Mouse (Mus musculus) Patski (cell line): ENCODE results near the gene Cc2d1a. TPM values are rescaled to one million over a fixed set of nuclear protein-coding genes. Genes with fewer than 3 reads are reported as not detected.
A peak's percentile ranks its signal among the peaks of the same experiment; 100 is the strongest.

Experiments
- ATAC-seq: fragments of 100-300 bp; one replicate; pipeline ENCODE4 v1.8.0; 2021
- CTCF ChIA-PET: fragments of 350-600 bp; sonication (Branson Sonifier 250); formaldehyde crosslinking; loops from one replicate; lab custom pipeline; 2022; ENCODE audit warnings: inconsistent platforms; lab: Charles Lee
- POLR2A ChIA-PET: fragments of 350-600 bp; sonication (Branson Sonifier 250); formaldehyde crosslinking; loops from one replicate; lab custom pipeline; 2022; ENCODE audit warnings: antibody characterized with exemption, inconsistent platforms; lab: Charles Lee
- DNase-seq: peaks from one replicate; pipeline ENCODE4 v3.0.0-alpha.2; 2011; ENCODE audit warnings: low read depth, low spot score
- H3K27me3 ChIP-seq: fragments of 371-371 bp; one replicate; pipeline ENCODE4 v1.5.1; 2021
- CTCF ChIP-seq: fragments of 100-300 bp; IDR thresholded peaks from one replicate; pipeline ENCODE4 v1.5.1; 2021
- in situ Hi-C: fragments of 300-500 bp; cut with MboI; formaldehyde crosslinking; loops from 3 replicates; pipeline ENCODE4 v1.11.1; 2018; ENCODE audit warnings: low pct_unique_long_range_greater_than_20kb, mixed read lengths
- polyA plus RNA-seq: library from polyadenylated mRNA; unstranded; gene quantifications from one replicate; pipeline ENCODE4 v1.2.3, GENCODE M21; 2021

Gene Cc2d1a
- polyA plus RNA-seq, 1 experiment from 2014 or later: 54.7 TPM

DNA sequence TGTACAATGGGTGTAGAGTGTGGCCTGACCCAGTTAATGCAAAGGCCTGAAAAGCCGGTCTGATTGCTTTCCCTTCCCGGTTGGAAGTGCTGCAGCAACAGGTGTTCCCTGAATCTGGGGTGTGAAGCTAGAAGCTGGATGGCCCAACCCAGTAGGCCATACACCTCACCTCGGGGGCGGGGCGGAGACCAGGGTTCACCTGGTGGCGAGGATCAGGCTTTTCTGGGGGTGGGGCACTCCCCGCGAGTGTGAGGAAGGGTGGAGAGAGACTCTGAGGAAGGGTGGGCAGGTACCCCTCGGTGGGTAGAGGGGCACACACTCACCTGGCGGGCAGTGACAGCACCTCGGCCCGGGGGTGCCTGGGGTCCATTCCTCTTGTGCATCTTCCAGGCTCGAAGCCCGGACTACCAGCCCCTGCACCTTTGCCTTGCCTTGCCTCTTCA lies 391 bp downstream of the Cc2d1a start:
- in situ Hi-C loops: no loop called here
- DNase-seq: no peak
- no peaks in the 10 kb centered on the region for H3K27me3 ChIP-seq
- ChIA-PET CTCF (interaction anchor here (1.0 kb wide), 1 partner anchor 10 kb away, joined by 3 read pairs; no protein-coding TSS in a partner anchor), POLR2A (interaction anchor here (0.6 kb wide), 1 partner anchor 38 kb away, joined by 4 read pairs; no protein-coding TSS in a partner anchor)
- ATAC-seq: peak; percentile 32
- no peak for TF ChIP-seq CTCF

DNA sequence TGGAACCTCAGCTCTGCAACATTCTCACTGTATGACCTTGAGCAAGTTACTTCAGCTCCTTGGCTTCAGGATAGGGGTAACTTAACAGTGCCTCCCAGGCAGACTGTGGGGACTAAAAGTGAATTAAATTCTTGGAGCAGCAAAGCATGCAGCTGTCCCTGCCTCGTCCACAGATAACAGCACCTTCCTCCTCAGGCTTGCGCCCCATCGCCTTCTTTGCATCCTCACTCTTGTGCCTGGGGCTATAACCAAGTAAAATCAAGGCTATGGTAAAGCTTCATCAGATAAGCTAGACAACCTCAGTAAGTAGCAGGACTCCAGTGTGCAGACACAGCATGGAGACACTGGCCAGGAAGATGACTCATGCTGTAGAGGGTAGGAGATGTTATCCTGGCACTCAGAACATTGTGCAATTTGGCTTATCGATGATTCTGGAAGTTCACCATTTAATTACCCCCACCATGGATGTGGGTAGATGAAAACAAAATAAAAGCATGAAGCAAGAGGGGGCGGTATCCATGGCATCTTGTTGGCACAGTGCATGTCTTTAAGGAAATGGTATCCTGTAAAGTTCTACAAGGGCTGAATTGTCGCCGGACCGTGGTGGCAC lies 3.0 kb downstream of the Cc2d1a start:
- TF ChIP-seq CTCF: no peak
- no peak for ATAC-seq
- no peaks in the 10 kb centered on the region for H3K27me3 ChIP-seq
- in situ Hi-C loops: no loop called here
- POLR2A ChIA-PET: no interaction called here
- DNase-seq: no peak
- CTCF ChIA-PET: interaction anchor here (0.9 to 1.8 kb wide), 3 partner anchors 12 to 18 kb away, joined by 3 to 6 read pairs (median 5); no protein-coding TSS in a partner anchor

- ATAC-seq (no peak), DNase-seq (no peak)
- no peak for TF ChIP-seq CTCF
- in situ Hi-C loops: no loop called here
- CTCF ChIA-PET: interaction anchor here (1.0 kb wide), 1 partner anchor 14 kb away, joined by 3 read pairs; no protein-coding TSS in a partner anchor
- no peaks in the 10 kb centered on the region for H3K27me3 ChIP-seq
- POLR2A ChIA-PET: interaction anchor here (0.7 to 1.5 kb wide), 2 partner anchors 11 to 15 kb away, joined by 3 to 5 read pairs; partner anchors contain the start of gene Podnl1
Observed at GRCm38 (mm10) chr8:84140838-84141237, 6.9 kb downstream of the Cc2d1a start.

DNA sequence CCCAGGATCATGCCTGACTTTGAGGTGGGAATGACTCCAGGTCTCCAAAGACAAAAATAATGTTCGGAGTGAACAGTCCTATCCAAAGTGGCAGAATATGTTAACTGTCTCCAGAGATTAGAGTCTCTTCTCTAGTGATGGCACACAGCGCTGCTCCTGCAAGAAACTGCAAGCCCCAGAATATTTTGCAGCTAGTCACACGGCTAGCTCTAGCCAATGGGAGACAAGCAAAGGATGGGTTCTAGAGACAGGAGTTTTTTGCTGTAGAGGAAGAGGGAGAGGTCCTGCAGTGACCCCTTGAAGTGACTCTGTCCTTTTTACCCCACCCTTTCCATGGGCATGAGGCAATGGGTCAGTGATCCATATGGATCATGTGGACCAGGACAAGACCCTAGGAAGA lies 9.9 kb downstream of the Cc2d1a start:
- TF ChIP-seq CTCF: no peak
- no peaks in the 10 kb centered on the region for H3K27me3 ChIP-seq
- DNase-seq (no peak), ATAC-seq (no peak)
- ChIA-PET POLR2A (interaction anchor here (0.6 kb wide), 1 partner anchor 135 kb away, joined by 3 read pairs; no protein-coding TSS in a partner anchor), CTCF (no interaction called here)
- in situ Hi-C loops: no loop called here

DNA sequence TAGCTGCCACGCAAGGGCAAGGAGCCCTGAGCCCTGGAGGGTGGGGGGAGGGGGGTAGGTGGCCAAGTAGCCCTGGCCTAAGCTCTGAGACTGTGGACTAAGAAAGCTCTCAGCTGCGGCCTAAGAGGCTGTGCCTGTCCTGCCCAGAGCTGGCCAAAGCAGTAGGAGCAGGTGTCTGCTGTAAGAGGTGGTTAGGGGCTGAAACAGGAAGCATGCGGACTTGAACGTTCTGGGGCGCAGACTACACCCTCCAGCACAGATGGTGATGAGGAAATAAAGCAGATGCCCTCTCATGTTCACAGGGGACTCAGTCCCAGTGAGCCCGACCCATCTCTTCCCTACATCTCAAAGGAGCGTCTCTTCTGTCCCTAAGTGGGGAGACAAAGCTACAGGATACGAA lies 15.5 kb downstream of the Cc2d1a start:
- in situ Hi-C loops: no loop called here
- no peak for TF ChIP-seq CTCF
- ChIA-PET POLR2A (no interaction called here), CTCF (interaction anchor here (1.1 to 1.8 kb wide), 2 partner anchors 12 to 14 kb away, joined by 3 to 4 read pairs; no protein-coding TSS in a partner anchor)
- DNase-seq: no peak
- no peaks in the 10 kb centered on the region for H3K27me3 ChIP-seq
- ATAC-seq: no peak

DNA sequence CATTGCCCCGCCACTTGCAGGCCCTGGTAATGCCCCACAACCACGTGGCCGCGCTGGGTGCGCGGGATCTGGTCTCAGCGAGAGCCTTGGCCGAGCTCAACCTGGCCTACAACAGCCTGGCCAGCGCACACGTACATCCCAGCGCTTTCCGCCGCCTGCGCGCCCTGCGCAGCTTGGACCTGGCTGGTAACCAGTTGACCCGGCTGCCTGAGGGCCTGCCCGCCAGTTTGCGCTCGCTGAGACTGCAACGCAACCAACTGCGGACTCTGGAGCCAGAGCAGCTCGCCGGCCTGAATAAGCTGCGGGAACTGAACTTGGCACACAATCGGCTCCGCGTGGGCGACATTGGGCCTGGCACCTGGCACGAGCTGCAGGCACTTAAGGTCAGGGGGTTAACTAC lies 16.9 kb downstream of the Cc2d1a start:
- POLR2A ChIA-PET: interaction anchor here (0.6 to 1.2 kb wide), 4 partner anchors 8 to 43 kb away, joined by 3 to 6 read pairs (median 4); no protein-coding TSS in a partner anchor
- H3K27me3 ChIP-seq: no peaks in the 10 kb centered on the region
- ATAC-seq: no peak
- TF ChIP-seq CTCF: no peak
- in situ Hi-C loops: no loop called here
- DNase-seq: no peak
- CTCF ChIA-PET: interaction anchor here (1.3 kb wide), 1 partner anchor 92 kb away, joined by 4 read pairs; no protein-coding TSS in a partner anchor

GRCm38 (mm10) chr8:84128277-84128676 lies 19.5 kb downstream of the Cc2d1a start:
- DNase-seq (no peak), ATAC-seq (no peak)
- no peak for TF ChIP-seq CTCF
- in situ Hi-C loops: no loop called here
- H3K27me3 ChIP-seq: no peaks in the 10 kb centered on the region
- CTCF ChIA-PET: interaction anchor here (1.0 kb wide), 1 partner anchor 46 kb away, joined by 3 read pairs; no protein-coding TSS in a partner anchor
- POLR2A ChIA-PET: interaction anchor here (0.6 kb wide), 1 partner anchor 56 kb away, joined by 3 read pairs; no protein-coding TSS in a partner anchor

GRCm38 (mm10) chr8:84127202-84127901 lies 20.4 kb downstream of the Cc2d1a start:
- in situ Hi-C loops: no loop called here
- ATAC-seq: no peak
- no peaks in the 10 kb centered on the region for H3K27me3 ChIP-seq
- ChIA-PET CTCF (interaction anchor here (1.4 to 2.8 kb wide), 3 partner anchors 8 to 17 kb away, joined by 3 to 11 read pairs (median 5); no protein-coding TSS in a partner anchor), POLR2A (interaction anchor here (1.4 kb wide), 1 partner anchor 13 kb away, joined by 3 read pairs; no protein-coding TSS in a partner anchor)
- no peak for DNase-seq
- TF ChIP-seq CTCF: no peak

- TF ChIP-seq CTCF: no peak
- ChIA-PET POLR2A (interaction anchor here (1.2 to 1.4 kb wide), 2 partner anchors 12 to 14 kb away, joined by 3 read pairs; no protein-coding TSS in a partner anchor), CTCF (interaction anchor here (1.4 to 2.8 kb wide), 3 partner anchors 9 to 18 kb away, joined by 3 to 11 read pairs (median 5); no protein-coding TSS in a partner anchor)
- no peaks in the 10 kb centered on the region for H3K27me3 ChIP-seq
- no peak for ATAC-seq
- DNase-seq: no peak
- in situ Hi-C loops: no loop called here
Observed at GRCm38 (mm10) chr8:84126742-84127141, 21.0 kb downstream of the Cc2d1a start.

DNA sequence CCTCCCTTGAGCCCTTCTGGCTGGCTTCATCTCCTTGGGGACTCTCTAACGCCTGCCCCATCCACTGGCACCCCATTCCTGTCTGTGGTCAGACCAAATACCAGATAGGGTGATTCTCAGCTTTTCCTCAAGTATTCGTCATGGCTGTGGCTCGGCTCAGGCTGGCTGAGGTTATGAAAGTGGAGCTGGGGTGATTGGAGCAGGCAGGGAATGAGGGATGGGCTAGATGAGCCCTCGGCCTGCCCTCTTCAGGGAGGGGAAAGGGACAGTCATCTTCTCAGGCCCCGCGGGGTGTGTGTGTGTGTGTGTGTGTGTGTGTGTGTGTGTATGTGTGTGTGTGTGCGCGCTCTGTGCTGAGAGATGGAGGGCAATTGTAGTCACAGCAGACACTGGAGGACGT lies 22.1 kb downstream of the Cc2d1a start, which contains the start of gene Podnl1:
Gene Podnl1, plus strand, starts transcription at position 334 of the 400 bp plus-strand sequence.
- POLR2A ChIA-PET: interaction anchor here (0.5 to 1.4 kb wide), 5 partner anchors 10 to 121 kb away, joined by 3 read pairs; no protein-coding TSS in a partner anchor
- CTCF ChIA-PET: interaction anchor here (2.8 kb wide), 1 partner anchor 10 kb away, joined by 11 read pairs; no protein-coding TSS in a partner anchor
- TF ChIP-seq CTCF: no peak
- peak; percentile 89 for ATAC-seq
- DNase-seq: peak; percentile 68
- H3K27me3 ChIP-seq: no peaks in the 10 kb centered on the region
- in situ Hi-C loops: no loop called here
